Mouse (Mus musculus): ENCODE results near the gene Dgcr2. TPM values are rescaled to one million over a fixed set of nuclear protein-coding genes. Genes with fewer than 3 reads are reported as not detected.

Gene Dgcr2
- polyA plus RNA-seq, 2 experiments = 14.2 to 15.5 TPM

GRCm38 (mm10) chr16:17929631-17930030 lies 31.3 kb upstream of the Dgcr2 start:
- Histone ChIP-seq H3K27me3 (ENCODE audit: control insufficient read depth, insufficient read depth, low read length) (no peaks in the 10 kb centered on the region), H3K4me1 (replicated peaks; ENCODE audit: control insufficient read depth in 2 of 2, insufficient read depth in 2 of 2, low read length in 1 of 2) (peaks cover 17 to 18% of the 10 kb centered on the region in 2 experiments), H3K9me3 (ENCODE audit: control insufficient read depth, low read length) (no peaks in the 10 kb centered on the region), H3K36me3 (replicated peaks; ENCODE audit: control insufficient read depth, insufficient read depth, low read depth) (peaks cover 7% of the 10 kb centered on the region; the same call in 1 of the 2 replicates), H3K4me2 (ENCODE audit: low read depth) (no peak overlapping the region), H3K4me3 (ENCODE audit: insufficient read depth in 1 of 2, low read depth in 2 of 2, low read length in 2 of 2) (no peak overlapping the region), H3K27ac (no peak overlapping the region), H3K9ac (replicated peaks) (no peak overlapping the region)
- DNase-seq (ENCODE audit: low read depth in 3 of 3, low spot score in 3 of 3) = no peak
- no peak for TF ChIP-seq CTCF (IDR thresholded peaks at IDR 0.05; ENCODE audit: low read depth)
- no peak for TF ChIP-seq EP300 (IDR thresholded peaks at IDR 0.05; ENCODE audit: low read depth)
- no peak for ATAC-seq (ENCODE audit: insufficient read depth)
- WGBS (ENCODE audit: insufficient replicate concordance) = 75% methylated on average over 2 of the region's 2 CpGs

- Histone ChIP-seq H3K4me2 (ENCODE audit: low read depth) (peak overlapping the region; percentile 97), H3K4me1 (replicated peaks; ENCODE audit: control insufficient read depth in 2 of 2, insufficient read depth in 2 of 2, low read length in 1 of 2) (peaks cover 13% of the 10 kb centered on the region in 2 experiments), H3K9me3 (ENCODE audit: control insufficient read depth, low read length) (no peaks in the 10 kb centered on the region), H3K9ac (replicated peaks) (peak overlapping the region; percentile 71; the same call in 1 of the 2 replicates), H3K36me3 (replicated peaks; ENCODE audit: control insufficient read depth, insufficient read depth, low read depth) (peaks cover 7% of the 10 kb centered on the region; the same call in 1 of the 2 replicates), H3K27me3 (ENCODE audit: control insufficient read depth, insufficient read depth, low read length) (no peaks in the 10 kb centered on the region), H3K4me3 (ENCODE audit: insufficient read depth in 1 of 2, low read depth in 2 of 2, low read length in 2 of 2) (no peak overlapping the region), H3K27ac (peak overlapping the region; percentile 84)
- TF ChIP-seq CTCF (IDR thresholded peaks at IDR 0.05; ENCODE audit: low read depth) (no peak), EP300 (IDR thresholded peaks at IDR 0.05; ENCODE audit: low read depth) (no peak)
- 30% methylated on average over 2 of the region's 2 CpGs for WGBS (ENCODE audit: insufficient replicate concordance)
- no peak for DNase-seq (ENCODE audit: low read depth in 3 of 3, low spot score in 3 of 3)
- no peak for ATAC-seq (ENCODE audit: insufficient read depth)
These were observed 30.8 kb upstream of the Dgcr2 start for GRCm38 (mm10) chr16:17929211-17929610.

DNA sequence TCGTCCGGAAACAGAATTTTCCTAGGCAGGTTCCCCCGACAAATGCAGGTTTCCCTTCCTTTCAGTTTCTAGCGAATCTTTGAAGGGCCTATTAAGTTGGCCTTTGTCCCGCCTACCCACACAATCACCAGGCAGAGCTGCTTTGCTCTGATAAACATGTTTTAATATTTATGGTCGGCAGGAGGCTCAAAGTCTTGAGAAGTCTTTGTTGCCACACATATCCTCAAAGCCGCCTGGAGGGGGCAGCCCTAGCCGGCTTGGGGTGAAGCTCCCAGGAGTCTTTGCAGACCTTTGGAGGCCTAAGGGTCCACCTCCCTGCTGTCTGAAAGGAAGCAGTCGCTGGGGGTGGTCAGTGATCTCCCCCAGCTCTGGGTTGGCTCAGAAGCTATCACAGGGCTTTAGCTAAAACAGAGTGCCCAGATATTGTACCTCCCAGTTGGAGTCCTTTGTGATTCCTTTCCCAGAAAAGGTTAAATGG lies 30.3 kb upstream of the Dgcr2 start:
- H3K36me3 ChIP-seq (replicated peaks; ENCODE audit: control insufficient read depth, insufficient read depth, low read depth) = peaks cover 7% of the 10 kb centered on the region; the same call in 1 of the 2 replicates
- peak overlapping the region; percentile 97 for H3K4me2 ChIP-seq (ENCODE audit: low read depth)
- H3K4me1 ChIP-seq (replicated peaks; ENCODE audit: control insufficient read depth in 2 of 2, insufficient read depth in 2 of 2, low read length in 1 of 2) = peaks cover 8 to 9% of the 10 kb centered on the region in 2 experiments
- TF ChIP-seq EP300 (IDR thresholded peaks at IDR 0.05; ENCODE audit: low read depth) (no peak), CTCF (IDR thresholded peaks at IDR 0.05; ENCODE audit: low read depth) (peak; percentile 80)
- peak; percentile 70 for ATAC-seq (ENCODE audit: insufficient read depth)
- H3K9ac ChIP-seq (replicated peaks) = peak overlapping the region; percentile 71
- peak overlapping the region; percentile 84 for H3K27ac ChIP-seq
- H3K27me3 ChIP-seq (ENCODE audit: control insufficient read depth, insufficient read depth, low read length) = no peaks in the 10 kb centered on the region
- DNase-seq (ENCODE audit: low read depth in 3 of 3, low spot score in 3 of 3) = peak; percentile 76 to 85 (median 76)
- H3K9me3 ChIP-seq (ENCODE audit: control insufficient read depth, low read length) = no peaks in the 10 kb centered on the region
- 2% methylated on average over 9 of the region's 9 CpGs for WGBS (ENCODE audit: insufficient replicate concordance)
- H3K4me3 ChIP-seq (ENCODE audit: insufficient read depth in 1 of 2, low read depth in 2 of 2, low read length in 2 of 2) = peak overlapping the region; percentile 68 to 77

- H3K4me2 ChIP-seq (ENCODE audit: low read depth) = peak within 1 kb of the TSS; percentile 97
- no peaks in the 10 kb centered on the region for H3K27me3 ChIP-seq (ENCODE audit: control insufficient read depth, insufficient read depth, low read length)
- ATAC-seq (ENCODE audit: insufficient read depth) (peak; percentile 86), DNase-seq (ENCODE audit: low read depth in 3 of 3, low spot score in 3 of 3) (peak; percentile 69 to 70 (median 70))
- H3K4me1 ChIP-seq (replicated peaks; ENCODE audit: control insufficient read depth in 2 of 2, insufficient read depth in 2 of 2, low read length in 1 of 2) = peaks cover 3 to 5% of the 10 kb centered on the region in 2 experiments
- peaks cover 7% of the 10 kb centered on the region; the same call in 1 of the 2 replicates for H3K36me3 ChIP-seq (replicated peaks; ENCODE audit: control insufficient read depth, insufficient read depth, low read depth)
- under 1% methylated on average over 47 of the region's 47 CpGs for WGBS (ENCODE audit: insufficient replicate concordance)
- peak within 1 kb of the TSS; percentile 71 for H3K9ac ChIP-seq (replicated peaks)
- TF ChIP-seq CTCF (IDR thresholded peaks at IDR 0.05; ENCODE audit: low read depth) (no peak), EP300 (IDR thresholded peaks at IDR 0.05; ENCODE audit: low read depth) (no peak)
- H3K9me3 ChIP-seq (ENCODE audit: control insufficient read depth, low read length) = no peaks in the 10 kb centered on the region
- peak within 1 kb of the TSS; percentile 68 to 77 for H3K4me3 ChIP-seq (ENCODE audit: insufficient read depth in 1 of 2, low read depth in 2 of 2, low read length in 2 of 2)
- H3K27ac ChIP-seq = peak within 1 kb of the TSS; percentile 84
These were observed 29.8 kb upstream of the Dgcr2 start, which contains the start of gene Slc25a1 for GRCm38 (mm10) chr16:17928087-17928580. Gene Slc25a1 (minus strand): TSS chr16:17928219.

- DNase-seq (ENCODE audit: low read depth in 3 of 3, low spot score in 3 of 3) (no peak), ATAC-seq (ENCODE audit: insufficient read depth) (peak; percentile 14)
- no peaks in the 10 kb centered on the region for H3K27me3 ChIP-seq (ENCODE audit: control insufficient read depth, insufficient read depth, low read length)
- H3K4me2 ChIP-seq (ENCODE audit: low read depth) = peak overlapping the region; percentile 97
- TF ChIP-seq CTCF (IDR thresholded peaks at IDR 0.05; ENCODE audit: low read depth) (no peak), EP300 (IDR thresholded peaks at IDR 0.05; ENCODE audit: low read depth) (no peak)
- peak overlapping the region; percentile 68 to 77 for H3K4me3 ChIP-seq (ENCODE audit: insufficient read depth in 1 of 2, low read depth in 2 of 2, low read length in 2 of 2)
- peaks cover 6 to 8% of the 10 kb centered on the region in 2 experiments for H3K4me1 ChIP-seq (replicated peaks; ENCODE audit: control insufficient read depth in 2 of 2, insufficient read depth in 2 of 2, low read length in 1 of 2)
- peaks cover 7% of the 10 kb centered on the region; the same call in 1 of the 2 replicates for H3K36me3 ChIP-seq (replicated peaks; ENCODE audit: control insufficient read depth, insufficient read depth, low read depth)
- H3K27ac ChIP-seq = peak overlapping the region; percentile 84
- peak overlapping the region; percentile 71 for H3K9ac ChIP-seq (replicated peaks)
- H3K9me3 ChIP-seq (ENCODE audit: control insufficient read depth, low read length) = no peaks in the 10 kb centered on the region
- 2% methylated on average over 71 of the region's 72 CpGs for WGBS (ENCODE audit: insufficient replicate concordance)
These were observed 29.2 kb upstream of the Dgcr2 start for GRCm38 (mm10) chr16:17927351-17928082.
